Mouse (Mus musculus) layer of hippocampus, postnatal 14 days (tissue): ENCODE measurements around the gene Ankrd12. TPM values are rescaled to one million over a fixed set of nuclear protein-coding genes. Genes with fewer than 3 reads are reported as not detected.

Source experiments
- DNase-seq, 2 experiments: peaks; one replicate each; pipeline ENCODE4 v3.0.0; 2021 to 2022; ENCODE audit warnings: low spot score in 2 of 2, mixed read lengths in 1 of 2
- long read RNA-seq, 2 experiments: library from polyadenylated mRNA; stranded (forward); transcript quantifications; one replicate each; pipeline ENCODE4 v2.0.0; 2021
- total RNA-seq, 2 experiments: library from RNA; stranded (reverse); gene quantifications; 2 replicates each; pipeline ENCODE4 v1.2.3; 2021

Gene Ankrd12
- total RNA-seq, result 100 to 1,000 TPM; 101 to 104 TPM
- long read RNA-seq, experiment 1, full-length matches to known transcripts, result 2 of 6 reads
- long read RNA-seq, experiment 1, partial matches to known transcripts, result 1 of 6 reads
- long read RNA-seq, experiment 1, other reads (novel, unspliced or antisense), result 3 of 6 reads
- long read RNA-seq, experiment 2, full-length matches to known transcripts, result 3 of 7 reads
- long read RNA-seq, experiment 2, partial matches to known transcripts, result 2 of 7 reads
- long read RNA-seq, experiment 2, other reads (novel, unspliced or antisense), result 2 of 7 reads

DNA sequence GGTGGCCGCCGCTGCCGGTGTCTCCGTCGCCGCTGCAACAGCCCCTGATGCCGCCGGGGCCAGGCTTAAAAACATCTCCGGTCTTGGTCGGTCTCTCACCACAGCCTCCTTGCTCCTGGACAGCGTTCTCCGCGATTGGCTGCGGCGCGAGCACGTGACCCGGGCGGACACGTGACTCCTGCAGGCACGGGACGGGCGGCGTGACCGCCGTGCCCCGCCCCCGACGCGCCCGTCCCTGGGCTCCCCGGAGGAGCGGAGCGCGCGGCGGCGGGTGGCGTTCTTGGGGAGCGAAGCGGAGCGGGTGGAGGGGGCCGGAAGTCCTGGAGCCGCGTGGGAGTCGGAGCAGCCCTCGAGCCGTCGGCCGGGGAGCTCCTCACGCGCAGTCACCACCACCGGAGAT, at the start of gene Ankrd12:
TSS of gene Ankrd12 (minus strand) at position 156 of the 400 bp plus-strand sequence.
- DNase-seq, result peak; percentile 95 to 96

DNA sequence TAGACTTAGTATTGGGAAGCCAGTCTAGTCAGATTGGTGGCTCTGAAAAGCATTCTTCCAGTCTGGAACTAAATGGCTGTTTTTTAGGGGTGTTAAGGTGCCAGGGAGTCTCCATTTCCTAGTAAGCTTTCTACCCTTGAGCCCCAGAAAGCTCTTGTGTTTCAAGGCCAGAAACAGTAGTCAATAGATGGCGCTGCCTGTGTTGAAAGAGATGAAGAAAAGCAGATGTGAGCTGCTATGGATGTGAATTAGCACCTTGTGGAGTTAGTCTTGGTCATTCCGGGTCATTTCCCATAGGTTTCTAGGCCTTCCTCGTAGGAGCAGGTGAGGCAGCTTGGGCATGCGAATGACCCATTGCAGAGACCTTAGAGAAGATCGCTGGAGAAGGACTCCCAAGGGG, 48.3 kb upstream of the Ankrd12 start:
- no peak for DNase-seq

DNA sequence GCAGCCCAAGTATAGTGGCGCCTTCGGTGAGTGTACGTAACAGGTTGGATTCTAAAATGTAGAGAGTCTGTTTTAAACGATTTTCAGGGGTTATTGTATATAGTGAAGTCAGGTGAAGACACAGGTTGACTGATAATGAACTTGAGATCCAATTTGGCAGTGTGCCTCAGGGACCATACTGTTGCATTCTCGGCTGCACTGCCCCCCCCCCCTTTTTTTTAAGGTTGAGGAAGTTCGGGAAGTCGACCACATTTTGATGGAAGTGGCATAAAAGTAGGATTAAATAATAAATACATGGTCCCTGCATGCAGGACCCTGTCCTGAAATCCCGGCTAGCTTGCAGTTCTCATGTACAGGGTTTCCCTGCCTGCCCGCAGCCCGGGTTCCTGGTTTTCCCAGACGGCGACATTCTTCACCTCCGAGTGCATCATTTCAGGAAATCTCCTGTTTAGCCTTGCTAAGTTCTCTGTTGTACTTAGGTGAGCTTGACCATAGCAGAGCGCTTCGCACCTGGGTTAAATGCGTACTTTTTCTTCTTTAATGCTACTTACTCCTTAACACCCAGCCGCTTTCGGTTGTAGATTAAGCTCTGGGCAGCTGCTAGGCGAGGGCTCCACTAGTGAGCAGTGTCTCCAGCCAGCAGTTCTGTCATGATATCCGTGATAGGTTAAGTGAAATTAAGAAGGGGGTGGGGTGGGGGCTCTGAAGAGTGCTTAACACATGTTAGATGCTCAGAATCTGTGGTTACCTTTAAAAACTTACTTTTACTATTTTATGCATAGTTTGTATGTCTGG, 47.1 kb upstream of the Ankrd12 start:
- DNase-seq, result no peak

DNA sequence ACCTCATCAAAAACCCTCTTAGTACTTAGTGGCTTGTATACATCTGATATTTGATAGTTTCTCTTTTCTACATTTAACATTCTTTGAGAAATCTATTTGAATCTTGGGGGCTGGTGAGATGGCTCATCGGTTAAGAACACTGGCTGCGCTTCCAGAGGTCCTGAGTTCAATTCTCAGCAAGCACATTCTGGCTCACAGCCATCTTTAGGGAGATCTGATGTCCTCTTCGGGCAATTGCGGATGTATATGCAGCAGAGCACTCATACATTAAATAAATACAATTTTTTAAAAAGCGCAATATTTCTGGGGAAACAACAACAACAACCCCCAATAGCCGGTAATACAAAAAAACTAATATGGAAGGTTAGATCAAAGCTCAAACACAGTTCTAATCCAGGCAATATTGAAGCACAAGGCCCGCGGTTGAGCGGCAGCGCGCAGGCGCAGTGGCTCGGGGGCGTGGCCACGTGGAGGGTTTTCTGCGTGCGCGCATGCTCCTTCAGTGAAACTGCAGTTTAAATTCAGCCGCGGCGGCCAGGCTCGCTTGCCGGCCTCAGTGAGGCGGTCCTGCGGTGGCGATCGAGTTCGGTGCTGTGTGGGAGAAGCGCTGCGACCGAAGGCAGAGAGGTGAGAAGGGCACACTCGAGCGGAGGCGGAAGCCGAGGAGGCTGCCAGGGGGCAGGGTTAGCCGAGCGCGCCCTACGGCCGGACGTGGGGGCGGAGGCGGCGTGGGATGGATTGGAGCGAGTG, 46.4 kb upstream of the Ankrd12 start, which contains the start of gene Ddx11:
TSS of gene Ddx11 (plus strand) at position 455 of the 750 bp plus-strand sequence.
- DNase-seq, result peak; percentile 92 to 93

DNA sequence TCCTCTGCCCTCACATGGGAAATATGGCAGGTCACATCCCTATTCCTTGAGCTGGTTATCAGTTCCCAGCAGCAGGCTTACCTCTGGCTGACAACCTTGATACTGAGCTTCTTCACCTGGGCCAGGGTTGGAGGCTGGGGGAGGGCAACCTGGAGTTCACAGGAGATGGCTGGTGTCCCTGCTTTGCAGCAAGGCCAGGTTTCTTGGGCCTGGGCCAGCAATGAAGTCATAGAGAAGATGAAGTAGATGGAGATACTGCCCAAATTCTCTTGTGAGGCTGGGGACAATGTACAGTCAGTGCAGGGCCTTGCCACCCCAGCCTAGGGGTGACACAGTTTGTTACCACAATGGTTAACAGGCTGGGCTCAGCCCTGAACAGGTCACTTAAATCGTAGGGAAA, 43.8 kb upstream of the Ankrd12 start:
- no peak for DNase-seq

DNA sequence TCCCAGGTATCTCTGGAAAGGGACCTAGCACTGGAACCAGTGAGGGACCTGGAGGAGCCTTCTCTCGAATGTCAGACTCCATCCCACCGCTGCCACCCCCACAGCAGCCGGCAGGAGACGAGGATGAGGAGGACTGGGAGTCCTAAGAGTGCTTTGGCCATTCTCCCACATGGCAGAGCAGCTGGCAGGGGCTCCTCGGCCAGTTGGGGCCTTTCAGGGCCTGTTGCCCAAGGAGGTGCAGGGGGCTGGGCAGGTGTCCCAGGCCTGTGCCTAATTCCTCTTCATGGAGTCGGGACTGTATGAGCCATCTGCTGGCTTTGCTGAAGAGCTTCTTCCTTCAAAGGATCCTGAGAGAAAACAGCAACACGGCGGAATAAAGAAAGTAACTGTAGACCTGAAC, 42.1 kb upstream of the Ankrd12 start:
- no peak for DNase-seq

DNA sequence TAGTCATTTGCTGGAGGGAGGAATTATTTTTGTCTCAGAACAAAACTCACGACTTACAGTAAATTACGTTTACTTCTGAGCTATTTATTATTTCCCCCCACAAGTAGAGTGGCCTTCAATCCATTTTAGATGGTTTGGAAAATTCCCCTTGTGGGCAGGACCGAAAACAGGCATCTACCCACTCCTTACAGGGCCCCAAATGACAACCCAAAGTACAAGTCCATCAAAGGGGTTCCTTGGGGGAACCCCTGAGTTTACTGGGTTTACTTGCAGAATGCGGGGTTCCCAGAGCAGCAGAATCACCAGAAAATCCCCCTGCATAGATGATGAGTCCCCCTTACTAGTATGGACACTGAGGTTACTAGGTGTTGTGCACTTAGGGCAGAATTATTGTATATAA, 35.3 kb upstream of the Ankrd12 start:
- no peak for DNase-seq

DNA sequence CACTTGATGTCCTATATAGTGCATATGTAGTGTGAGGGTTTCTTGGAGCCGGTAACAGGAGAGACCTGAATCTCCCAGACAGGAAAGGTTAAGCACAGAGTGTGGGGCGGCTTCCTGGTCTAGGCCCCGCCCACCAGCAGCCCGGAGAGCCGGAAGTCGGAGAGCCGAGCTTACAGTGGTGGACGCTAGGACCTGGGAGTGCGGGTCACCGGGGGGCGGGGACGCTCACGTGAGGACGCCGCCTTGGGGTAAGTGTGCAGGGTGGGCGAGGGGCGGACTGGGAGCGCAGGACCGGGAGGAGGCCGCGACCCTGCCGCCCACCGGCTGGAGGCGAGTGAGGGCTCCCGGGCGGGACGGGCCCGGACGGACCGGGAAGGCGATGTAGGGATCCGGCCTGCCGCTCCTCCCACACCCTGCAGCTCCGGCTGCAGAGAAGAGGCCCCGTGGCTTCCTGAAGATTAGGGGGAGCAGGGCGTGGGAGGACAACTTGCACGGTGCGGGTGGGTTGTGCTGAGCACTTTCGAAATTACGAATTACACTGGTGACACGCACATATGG, 34.6 kb upstream of the Ankrd12 start, which contains the start of gene Washc1:
TSS of gene Washc1 (plus strand) at position 144 of the 558 bp plus-strand sequence.
- DNase-seq, result peak; percentile 77 to 85

DNA sequence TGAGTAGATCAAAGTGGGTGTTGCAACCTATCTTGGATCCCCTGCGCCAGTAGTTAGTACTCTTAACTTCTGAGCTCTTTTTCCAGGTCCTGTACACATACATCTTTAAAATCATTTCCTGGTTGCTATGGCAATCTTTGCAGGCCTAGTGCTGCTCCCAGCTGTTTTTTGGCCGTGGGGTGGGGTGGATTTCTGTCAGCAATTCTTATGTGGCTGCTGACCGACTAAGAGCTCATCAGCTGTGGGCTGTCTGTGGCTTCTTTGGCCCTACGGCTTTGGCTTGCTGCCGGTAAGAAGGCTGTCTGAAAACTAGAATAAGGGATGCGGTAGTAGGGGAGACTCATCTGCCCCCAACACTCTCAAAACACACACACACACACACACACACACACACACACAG, 33.9 kb upstream of the Ankrd12 start:
- DNase-seq, result no peak

DNA sequence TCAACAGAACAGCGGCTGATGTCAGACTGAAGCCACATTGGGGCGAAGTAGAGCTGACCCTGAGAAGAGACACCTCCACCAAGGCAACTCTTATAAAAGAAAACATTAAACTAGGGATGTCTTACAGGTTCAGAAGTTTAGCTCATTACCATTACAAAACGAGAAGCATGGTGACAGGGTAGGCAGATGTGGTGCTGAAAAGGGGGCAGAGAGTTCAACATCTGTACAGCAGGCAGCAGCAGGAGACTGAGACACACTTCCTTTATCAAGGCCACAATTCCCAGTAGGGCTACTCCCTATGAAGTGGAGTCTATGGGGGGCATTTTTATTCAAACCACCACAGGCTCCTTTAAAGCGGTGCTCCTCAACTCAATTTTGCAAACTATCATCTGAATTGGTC, 31.3 kb upstream of the Ankrd12 start:
- no peak for DNase-seq

DNA sequence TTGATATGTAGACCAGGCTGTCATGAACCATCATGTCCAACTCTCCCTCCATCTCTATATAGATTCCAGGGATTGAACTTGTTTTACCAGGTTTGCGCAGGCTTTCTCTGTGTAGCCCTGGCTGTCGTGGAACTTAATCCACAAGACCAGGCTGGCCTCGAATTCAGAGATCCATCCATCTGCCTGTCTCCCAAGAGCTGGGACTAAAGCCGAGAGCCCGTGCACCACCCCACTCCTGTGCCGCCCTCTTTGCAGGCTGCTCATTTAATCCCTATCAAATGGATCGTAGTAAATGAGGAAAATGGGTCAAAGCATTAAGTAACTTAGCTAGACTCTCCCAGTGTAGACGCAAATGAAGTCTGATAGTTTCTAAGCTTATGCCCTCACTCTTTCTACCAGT, 30.6 kb upstream of the Ankrd12 start:
- DNase-seq, result no peak

DNA sequence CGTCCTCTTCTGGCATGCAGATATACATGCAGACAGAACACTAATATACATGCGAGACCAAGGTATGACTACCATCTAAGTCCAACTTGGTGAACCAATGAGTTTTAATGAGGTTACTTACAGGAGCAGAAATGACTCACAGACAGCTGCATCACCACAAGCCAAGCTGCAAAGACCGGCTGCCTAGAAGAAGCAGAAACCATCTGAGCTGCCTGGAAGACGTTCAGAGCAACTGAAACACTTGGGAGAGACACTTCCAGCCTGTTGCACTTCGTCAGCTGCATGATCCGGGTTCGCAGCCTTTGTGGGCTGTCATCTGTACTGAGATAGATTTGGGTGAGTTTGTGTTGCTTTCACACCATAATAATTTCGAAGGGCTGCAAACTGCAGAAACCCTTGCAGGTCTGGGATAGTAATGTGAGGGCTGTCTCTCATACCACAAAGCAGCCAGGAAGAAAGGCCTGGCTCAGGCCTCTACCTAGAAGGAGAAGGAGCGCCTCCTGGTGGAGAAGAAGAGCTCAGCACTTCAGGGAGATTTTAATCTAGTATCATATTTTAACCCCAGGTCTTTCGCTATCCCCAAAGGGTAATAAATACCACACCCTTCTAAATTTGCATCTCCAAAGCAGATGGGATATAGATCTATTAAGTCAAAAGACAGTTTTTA, 29.8 kb upstream of the Ankrd12 start:
- peak; percentile 36 to 55 for DNase-seq

DNA sequence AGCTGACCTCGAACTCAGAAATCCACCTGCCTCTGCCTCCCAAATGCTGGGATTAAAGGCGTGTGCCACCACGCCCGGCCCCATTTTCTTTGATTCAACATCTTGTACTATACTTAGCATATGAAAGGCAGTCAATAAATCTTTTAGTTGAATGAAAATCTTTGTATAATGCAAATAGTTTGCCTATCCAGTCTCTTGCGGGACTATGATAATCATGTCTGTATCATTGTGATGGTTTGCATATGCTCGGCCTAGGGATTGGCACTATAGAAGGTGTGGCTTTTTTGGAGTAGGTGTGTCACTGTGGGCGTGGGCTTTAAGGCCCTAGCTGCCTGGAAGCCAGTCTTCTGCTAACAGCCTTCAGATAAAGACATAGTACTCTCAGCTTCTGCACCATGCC, 27.2 kb upstream of the Ankrd12 start:
- no peak for DNase-seq

DNA sequence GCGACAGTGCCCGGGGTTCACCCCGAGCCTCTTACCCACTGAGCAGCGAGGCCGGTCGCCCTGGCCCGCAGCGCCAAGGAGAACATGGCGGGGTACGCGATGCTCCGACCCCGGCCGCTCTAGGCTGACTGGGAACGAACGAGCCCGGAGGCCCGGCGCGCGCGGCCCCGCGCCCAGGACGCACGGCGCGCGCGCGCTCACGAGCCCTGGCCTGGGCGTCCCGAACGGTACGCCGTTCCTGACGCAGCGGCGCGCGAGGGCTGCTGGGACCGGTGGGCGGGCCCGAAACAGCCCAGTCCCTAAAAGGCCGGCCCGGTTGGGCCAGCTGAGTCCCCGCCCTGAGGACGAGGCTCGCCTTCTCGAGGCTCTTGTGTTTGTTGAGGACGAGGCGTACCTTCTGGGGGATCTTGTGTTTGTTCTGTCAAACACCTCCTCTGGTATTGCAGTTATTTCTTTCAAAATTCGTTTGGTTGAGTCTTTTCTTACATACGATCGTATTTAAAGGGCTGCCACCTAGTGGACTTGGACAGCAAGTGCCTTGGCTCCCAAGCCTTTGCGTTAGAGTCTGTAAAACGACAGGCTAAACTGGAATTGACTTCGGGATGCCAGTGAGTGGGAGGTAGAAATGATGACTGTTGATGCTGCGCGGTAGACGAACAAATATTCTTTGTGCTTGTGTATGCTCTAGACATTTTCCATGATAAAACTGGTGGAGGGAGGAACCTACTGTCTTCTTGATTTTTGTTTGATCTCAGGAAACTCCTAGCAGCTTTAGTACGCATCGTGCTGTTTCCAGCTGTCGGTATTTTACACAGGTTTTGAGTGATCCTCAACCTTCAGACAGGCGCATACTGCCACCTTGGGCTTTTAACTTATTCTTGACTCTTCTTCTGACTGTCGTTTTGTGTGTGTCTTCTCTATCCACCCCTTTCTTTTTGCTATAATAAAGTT, 24.8 kb upstream of the Ankrd12 start, which contains the start of gene Ndufv2:
TSS of gene Ndufv2 (minus strand) at position 180 of the 951 bp plus-strand sequence.
- DNase-seq, result peak; percentile 91 to 93

DNA sequence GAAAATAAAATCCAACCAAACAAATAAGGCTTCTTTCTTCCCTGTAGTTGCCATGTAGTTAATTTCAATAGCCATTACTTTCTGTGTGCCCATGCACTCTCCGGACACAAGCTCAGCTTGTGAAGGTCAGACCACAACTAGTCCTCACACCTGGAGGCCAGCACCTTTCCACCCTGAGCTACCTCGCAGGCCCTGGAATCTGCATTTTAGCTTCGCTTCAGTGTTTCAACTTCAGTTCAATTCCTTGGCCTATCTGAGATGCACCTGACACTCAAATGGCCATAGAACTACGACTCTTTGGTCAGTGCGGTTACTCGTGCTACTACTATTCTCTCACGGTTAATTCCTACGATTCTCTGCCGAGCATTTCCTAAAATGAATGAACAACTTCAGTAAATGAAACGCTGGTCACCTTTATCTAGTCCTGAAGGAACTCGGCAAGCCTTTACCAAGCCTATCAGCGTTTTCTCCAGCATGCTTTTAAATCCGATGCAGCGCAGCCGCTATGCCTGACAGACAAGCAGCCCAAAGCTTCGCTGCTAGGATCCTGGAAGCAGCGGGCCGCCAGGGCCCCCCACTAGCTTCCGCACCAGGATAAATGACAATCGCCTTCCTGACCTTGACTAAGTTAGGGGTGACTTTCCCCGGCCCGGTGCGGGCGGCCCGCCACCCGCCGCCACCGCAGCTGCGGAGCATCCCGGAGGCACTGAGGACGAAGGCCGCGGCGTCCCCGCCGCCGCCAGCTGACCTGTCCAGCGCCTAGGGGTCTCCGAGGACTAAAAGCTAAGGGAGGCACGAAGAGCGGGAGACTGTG, 23.9 kb upstream of the Ankrd12 start:
- DNase-seq, result no peak

DNA sequence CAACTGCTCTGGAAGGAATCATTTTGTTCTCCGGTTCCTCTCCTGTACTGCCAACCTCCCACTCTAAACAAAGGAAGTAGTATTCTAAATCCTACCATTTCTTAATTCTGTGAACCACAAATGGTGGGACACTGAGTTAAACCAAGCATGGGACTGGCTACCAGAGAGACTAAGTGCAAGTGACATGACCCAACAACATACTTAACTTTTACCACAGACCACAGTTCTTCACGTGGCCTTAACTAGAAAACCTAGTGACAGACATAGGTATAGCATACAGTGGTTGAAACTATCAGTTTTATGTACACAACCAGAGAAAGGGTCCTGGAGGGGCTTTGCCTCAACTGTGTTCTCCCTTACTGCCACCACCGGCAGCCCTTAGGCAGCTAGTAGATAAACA, 15.8 kb upstream of the Ankrd12 start:
- no peak for DNase-seq

DNA sequence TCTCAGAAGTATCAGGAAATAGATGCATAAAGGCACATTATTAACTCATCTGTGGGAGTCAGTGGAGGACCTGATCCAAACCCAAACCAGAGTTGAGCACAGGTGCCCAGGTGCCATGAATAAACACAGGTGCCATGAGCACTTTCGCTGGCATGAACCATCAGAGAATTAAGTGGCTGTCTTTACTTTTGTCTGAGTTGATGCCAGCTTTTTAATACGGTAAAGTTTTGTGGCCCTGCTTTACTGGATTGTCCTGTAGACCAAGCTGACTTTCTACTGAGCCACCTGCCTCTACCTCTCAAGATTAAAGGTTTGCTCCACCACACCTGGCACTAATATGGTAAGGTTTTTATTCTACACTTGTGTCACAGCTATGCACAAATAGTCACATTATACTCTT, 15.2 kb upstream of the Ankrd12 start:
- DNase-seq, result no peak

DNA sequence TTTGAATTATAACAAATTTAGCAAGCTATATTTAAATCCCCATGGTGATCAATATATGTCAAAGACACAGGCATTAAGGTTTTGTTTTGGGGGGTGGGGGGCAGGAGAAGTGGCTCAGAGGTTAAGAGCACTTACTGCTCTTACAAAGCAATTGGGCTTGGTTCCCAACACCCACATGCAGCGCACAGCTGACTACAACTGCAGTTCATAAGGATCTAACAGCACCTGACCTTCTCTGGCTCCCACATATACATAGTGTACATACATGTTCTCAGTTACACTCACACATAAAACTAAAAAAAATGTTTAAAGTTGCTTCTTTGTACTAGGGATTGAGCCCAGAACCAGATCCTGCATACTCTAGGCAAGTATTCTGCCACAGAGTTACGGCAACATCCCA, 14.5 kb upstream of the Ankrd12 start:
- no peak for DNase-seq

DNA sequence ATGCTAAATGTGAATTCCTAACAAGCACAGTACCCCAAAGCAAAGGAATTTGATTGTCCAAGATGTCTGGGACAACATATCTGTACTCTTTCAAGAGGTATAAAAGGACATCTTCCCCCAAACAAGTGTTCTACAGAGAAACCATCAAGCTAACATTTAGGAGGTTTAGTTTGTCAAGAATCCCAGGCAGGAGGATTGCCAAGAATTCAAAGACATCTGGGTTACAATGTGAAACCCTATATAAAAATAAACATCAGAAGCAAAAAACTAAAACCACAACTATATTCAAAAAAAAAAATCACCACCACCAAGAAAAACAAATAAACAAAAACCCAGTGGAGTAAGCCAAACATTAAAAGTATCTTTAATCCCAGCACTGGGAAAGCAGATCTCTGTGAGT, 13.4 kb upstream of the Ankrd12 start:
- DNase-seq, result no peak
